Mouse (Mus musculus): ENCODE results near the gene Fuca2. TPM values are rescaled to one million over a fixed set of nuclear protein-coding genes. Genes with fewer than 3 reads are reported as not detected.
"Not testable (repeated sequence)": the region's sequence is repeated elsewhere in the genome, so short reads cannot be mapped to it uniquely, and the experiment has no call there.

Gene Fuca2
- polyA plus RNA-seq (2014; fragmentation: Nextera tagmentation; extraction: Ambion mirVana): 25.6 and 34.9 TPM in 2 replicates

DNA sequence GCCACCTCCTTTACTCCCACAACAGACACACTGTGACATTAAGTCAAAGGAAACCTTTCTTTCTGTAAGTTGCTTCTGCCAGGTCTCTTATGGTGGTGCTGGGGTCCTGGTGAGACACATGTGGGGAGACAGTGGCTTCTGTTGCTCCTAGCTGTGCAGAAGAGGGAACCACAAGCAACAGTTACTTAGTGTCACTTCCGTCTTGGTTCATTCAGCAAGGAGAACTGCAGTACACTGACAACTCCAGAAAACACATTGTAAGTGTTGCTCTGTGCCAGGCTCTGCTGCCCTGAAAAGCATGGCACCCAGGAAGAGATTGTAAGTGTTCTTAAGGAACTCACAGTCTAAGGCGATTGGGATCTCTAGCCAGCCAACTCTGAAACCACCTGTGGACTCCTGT lies at the start of gene Fuca2:
Fuca2 (plus strand) TSS at position 210 of the 400 bp plus-strand sequence.
- Histone ChIP-seq H3K9ac (ENCODE audit: low read length) (no peak within 1 kb of the TSS), H3K9me3 (replicated peaks; ENCODE audit: control insufficient read depth, low read length) (no peaks in the 10 kb centered on the region), H3K27ac (ENCODE audit: low read depth, low read length) (no peak within 1 kb of the TSS), H3K27me3 (replicated peaks; ENCODE audit: control insufficient read depth, insufficient read depth, low read length) (no peaks in the 10 kb centered on the region), H3K4me3 (ENCODE audit: low read depth, low read length) (no peak within 1 kb of the TSS), H3K36me3 (ENCODE audit: control insufficient read depth, insufficient read depth, low read length) (no peaks in the 10 kb centered on the region), H3K4me2 (ENCODE audit: low read length) (no peak within 1 kb of the TSS), H3K4me1 (ENCODE audit: control insufficient read depth, insufficient read depth, low read length) (no peaks in the 10 kb centered on the region)
- DNase-seq (ENCODE audit: low spot score) (no peak), ATAC-seq (no peak)
- WGBS: 88% methylated on average over 2 of the region's 2 CpGs

DNA sequence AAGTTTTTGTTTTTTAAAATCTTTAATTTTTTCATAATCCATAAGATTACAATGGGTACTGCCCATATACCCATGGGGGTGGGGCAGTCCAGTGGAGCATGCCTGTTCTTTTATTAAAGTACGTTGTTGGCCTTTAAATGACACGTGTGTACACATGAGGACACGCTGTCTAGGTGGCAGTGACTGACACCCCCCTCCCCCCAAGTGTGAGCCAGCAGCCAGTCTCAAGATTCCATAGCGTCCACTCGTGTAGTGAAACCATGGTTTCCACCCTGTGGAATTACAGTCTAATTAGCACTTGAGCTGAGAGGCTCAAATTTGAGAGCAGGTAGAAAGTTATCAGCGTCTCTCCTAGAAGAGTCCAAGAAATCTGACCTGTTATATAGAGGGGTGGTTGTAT lies 47.7 kb upstream of the Fuca2 start:
- H3K36me3 ChIP-seq (ENCODE audit: control insufficient read depth, insufficient read depth, low read length): no peaks in the 10 kb centered on the region
- H3K4me1 ChIP-seq (ENCODE audit: control insufficient read depth, insufficient read depth, low read length): no peaks in the 10 kb centered on the region
- no peak overlapping the region for H3K4me2 ChIP-seq (ENCODE audit: low read length)
- H3K9me3 ChIP-seq (replicated peaks; ENCODE audit: control insufficient read depth, low read length): no peaks in the 10 kb centered on the region
- no peak overlapping the region for H3K27ac ChIP-seq (ENCODE audit: low read depth, low read length)
- WGBS: 82% methylated on average over 6 of the region's 6 CpGs
- DNase-seq (ENCODE audit: low spot score) (no peak), ATAC-seq (no peak)
- no peaks in the 10 kb centered on the region for H3K27me3 ChIP-seq (replicated peaks; ENCODE audit: control insufficient read depth, insufficient read depth, low read length)
- no peak overlapping the region for H3K4me3 ChIP-seq (ENCODE audit: low read depth, low read length)
- no peak overlapping the region for H3K9ac ChIP-seq (ENCODE audit: low read length)

DNA sequence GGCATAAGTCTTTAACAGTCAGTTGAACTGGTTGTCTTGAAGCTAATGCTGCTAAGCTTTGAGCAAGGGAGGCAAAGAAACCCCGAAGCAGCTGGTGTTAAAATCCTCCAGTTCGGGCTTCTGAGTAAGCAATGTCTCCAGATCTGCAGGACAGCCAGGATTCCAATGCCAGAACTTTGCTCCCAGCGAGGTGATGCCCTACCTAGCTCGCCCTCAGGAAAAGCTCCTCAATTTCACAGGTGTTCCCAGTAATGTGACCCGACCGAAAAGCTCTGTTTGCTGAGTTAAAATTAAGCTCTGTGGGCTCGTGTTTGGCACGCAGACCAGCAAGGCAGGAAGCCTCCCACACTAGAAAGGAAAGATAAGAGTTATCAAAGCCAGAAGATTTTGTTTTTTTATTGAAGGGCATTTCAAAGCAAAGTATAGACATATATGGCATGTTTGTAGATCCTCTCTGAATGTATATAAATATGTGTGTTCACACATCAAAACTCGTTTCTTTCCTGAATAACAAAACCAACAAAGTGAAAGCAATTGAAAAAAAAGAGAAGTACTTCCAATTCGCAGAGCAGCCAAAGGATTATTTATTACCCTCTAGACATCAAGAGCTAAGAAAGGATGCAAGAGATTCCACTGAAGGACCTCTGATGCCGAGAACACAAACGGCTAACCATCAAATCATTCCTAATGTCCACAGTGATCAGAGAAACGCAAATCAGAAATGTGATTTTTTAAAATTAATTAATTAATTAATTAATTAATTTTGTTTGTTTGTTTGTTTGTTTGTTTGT lies 45.9 kb upstream of the Fuca2 start:
- no peak for ATAC-seq
- no peak overlapping the region for H3K27ac ChIP-seq (ENCODE audit: low read depth, low read length)
- WGBS: 87% methylated on average over 13 of the region's 13 CpGs

DNA sequence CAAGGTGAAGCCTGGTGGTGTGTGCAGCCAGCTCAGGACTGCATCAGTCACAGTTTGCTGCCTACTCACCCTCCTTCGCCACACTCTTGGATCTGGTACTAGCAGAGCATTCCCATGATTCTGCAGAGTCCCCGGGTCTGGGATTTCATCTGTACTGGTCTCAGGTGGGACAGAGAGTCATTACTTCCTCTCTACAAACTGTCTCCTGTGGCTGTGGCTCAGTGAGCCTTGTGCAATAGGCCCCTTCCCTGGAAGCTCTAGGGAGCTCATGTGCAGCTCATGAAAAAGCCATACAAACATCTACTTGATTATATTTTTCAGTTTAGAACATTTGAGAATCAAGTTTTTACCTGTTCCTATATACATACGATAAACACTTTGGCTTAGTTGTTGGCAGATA lies 35.0 kb upstream of the Fuca2 start:
- WGBS: 89% methylated on average over 3 of the region's 3 CpGs
- not testable (repeated sequence) for ATAC-seq; H3K27ac ChIP-seq (ENCODE audit: low read depth, low read length); H3K4me2 ChIP-seq (ENCODE audit: low read length); DNase-seq (ENCODE audit: low spot score); H3K36me3 ChIP-seq (ENCODE audit: control insufficient read depth, insufficient read depth, low read length); H3K4me3 ChIP-seq (ENCODE audit: low read depth, low read length); H3K9me3 ChIP-seq (replicated peaks; ENCODE audit: control insufficient read depth, low read length); H3K27me3 ChIP-seq (replicated peaks; ENCODE audit: control insufficient read depth, insufficient read depth, low read length); H3K4me1 ChIP-seq (ENCODE audit: control insufficient read depth, insufficient read depth, low read length); H3K9ac ChIP-seq (ENCODE audit: low read length)

More for the DNA sequence above, 45.9 kb upstream of the Fuca2 start:
- Histone ChIP-seq H3K9ac (ENCODE audit: low read length) (no peak overlapping the region), H3K27me3 (replicated peaks; ENCODE audit: control insufficient read depth, insufficient read depth, low read length) (no peaks in the 10 kb centered on the region), H3K9me3 (replicated peaks; ENCODE audit: control insufficient read depth, low read length) (no peaks in the 10 kb centered on the region), H3K4me3 (ENCODE audit: low read depth, low read length) (no peak overlapping the region), H3K36me3 (ENCODE audit: control insufficient read depth, insufficient read depth, low read length) (no peaks in the 10 kb centered on the region), H3K4me1 (ENCODE audit: control insufficient read depth, insufficient read depth, low read length) (no peaks in the 10 kb centered on the region), H3K4me2 (ENCODE audit: low read length) (no peak overlapping the region)
- no peak for DNase-seq (ENCODE audit: low spot score)

DNA sequence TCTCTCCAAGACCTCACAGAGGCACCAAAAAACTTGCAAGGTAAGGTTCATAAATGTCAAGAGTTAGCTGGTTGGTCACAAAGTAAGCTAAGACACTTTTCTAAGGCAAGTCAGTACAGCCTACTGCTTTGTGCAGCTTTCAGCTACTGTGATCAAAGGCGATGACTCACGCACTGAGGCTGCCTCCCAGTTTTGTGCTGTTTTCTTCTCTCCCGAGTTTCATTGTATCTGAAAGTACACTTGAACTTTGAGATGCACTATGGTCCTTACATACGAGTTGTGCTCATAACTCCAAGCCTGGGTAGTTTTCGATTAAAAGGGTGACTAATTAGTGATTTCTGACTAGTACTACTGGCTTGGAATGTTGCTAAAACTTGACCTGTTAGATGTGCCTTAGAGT lies 32.4 kb upstream of the Fuca2 start:
- ATAC-seq: no peak
- Histone ChIP-seq H3K4me1 (ENCODE audit: control insufficient read depth, insufficient read depth, low read length) (no peaks in the 10 kb centered on the region), H3K36me3 (ENCODE audit: control insufficient read depth, insufficient read depth, low read length) (no peaks in the 10 kb centered on the region), H3K4me3 (ENCODE audit: low read depth, low read length) (no peak overlapping the region), H3K27ac (ENCODE audit: low read depth, low read length) (no peak overlapping the region), H3K27me3 (replicated peaks; ENCODE audit: control insufficient read depth, insufficient read depth, low read length) (no peaks in the 10 kb centered on the region), H3K9ac (ENCODE audit: low read length) (no peak overlapping the region), H3K4me2 (ENCODE audit: low read length) (no peak overlapping the region), H3K9me3 (replicated peaks; ENCODE audit: control insufficient read depth, low read length) (no peaks in the 10 kb centered on the region)
- DNase-seq (ENCODE audit: low spot score): no peak
- WGBS: 68% methylated on average over 5 of the region's 5 CpGs

DNA sequence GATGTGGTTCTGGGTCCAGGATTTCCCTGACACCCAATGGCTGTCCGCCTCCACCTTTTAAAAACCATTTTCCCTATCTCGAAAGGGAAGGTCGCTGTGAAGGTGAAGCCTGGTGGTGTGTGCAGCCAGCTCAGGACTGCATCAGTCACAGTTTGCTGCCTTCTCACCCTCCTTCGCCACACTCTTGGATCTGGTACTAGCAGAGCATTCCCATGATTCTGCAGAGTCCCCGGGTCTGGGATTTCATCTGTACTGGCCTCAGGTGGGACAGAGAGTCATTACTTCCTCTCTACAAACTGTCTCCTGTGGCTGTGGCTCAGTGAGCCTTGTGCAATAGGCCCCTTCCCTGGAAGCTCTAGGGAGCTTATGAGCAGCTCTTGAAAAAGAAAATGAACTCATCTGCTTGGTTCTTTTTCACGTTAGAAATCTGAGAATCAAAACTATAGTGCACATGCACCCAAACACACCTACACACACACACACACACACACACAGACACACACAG lies 31.3 kb upstream of the Fuca2 start:
- not testable (repeated sequence) for H3K9me3 ChIP-seq (replicated peaks; ENCODE audit: control insufficient read depth, low read length); ATAC-seq; H3K4me1 ChIP-seq (ENCODE audit: control insufficient read depth, insufficient read depth, low read length); DNase-seq (ENCODE audit: low spot score); H3K9ac ChIP-seq (ENCODE audit: low read length); H3K4me3 ChIP-seq (ENCODE audit: low read depth, low read length); H3K4me2 ChIP-seq (ENCODE audit: low read length); H3K27ac ChIP-seq (ENCODE audit: low read depth, low read length); H3K27me3 ChIP-seq (replicated peaks; ENCODE audit: control insufficient read depth, insufficient read depth, low read length); H3K36me3 ChIP-seq (ENCODE audit: control insufficient read depth, insufficient read depth, low read length)
- 87% methylated on average over 6 of the region's 6 CpGs for WGBS

DNA sequence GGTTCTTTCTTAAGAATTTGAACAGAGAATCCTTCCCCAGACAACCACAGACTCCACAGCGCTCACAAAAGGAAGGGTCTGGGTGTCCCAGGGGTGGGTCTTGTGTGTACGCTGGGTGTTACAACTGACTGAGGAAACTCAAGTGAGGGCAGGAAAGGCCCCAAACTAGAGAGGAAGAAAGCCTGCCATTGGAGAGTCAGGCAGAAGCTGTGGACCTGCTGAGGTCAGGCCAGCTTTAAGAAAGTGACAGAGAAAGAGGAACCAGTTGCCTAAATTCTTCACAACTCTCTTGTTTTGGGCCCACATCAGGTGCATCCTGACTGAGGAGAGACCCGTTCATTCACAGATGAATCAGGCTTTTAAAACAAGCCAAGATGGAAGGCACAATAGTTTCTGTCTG lies 29.1 kb upstream of the Fuca2 start:
- DNase-seq (ENCODE audit: low spot score) (no peak), ATAC-seq (no peak)
- peaks cover 9% of the 10 kb centered on the region for H3K27me3 ChIP-seq (replicated peaks; ENCODE audit: control insufficient read depth, insufficient read depth, low read length)
- no peaks in the 10 kb centered on the region; the same call in none of the 2 replicates for H3K4me1 ChIP-seq (ENCODE audit: control insufficient read depth, insufficient read depth, low read length)
- H3K4me2 ChIP-seq (ENCODE audit: low read length): no peak overlapping the region
- H3K27ac ChIP-seq (ENCODE audit: low read depth, low read length): no peak overlapping the region
- H3K36me3 ChIP-seq (ENCODE audit: control insufficient read depth, insufficient read depth, low read length): no peaks in the 10 kb centered on the region
- no peak overlapping the region for H3K9ac ChIP-seq (ENCODE audit: low read length)
- 91% methylated on average over 3 of the region's 3 CpGs for WGBS
- H3K9me3 ChIP-seq (replicated peaks; ENCODE audit: control insufficient read depth, low read length): no peaks in the 10 kb centered on the region
- no peak overlapping the region for H3K4me3 ChIP-seq (ENCODE audit: low read depth, low read length)

DNA sequence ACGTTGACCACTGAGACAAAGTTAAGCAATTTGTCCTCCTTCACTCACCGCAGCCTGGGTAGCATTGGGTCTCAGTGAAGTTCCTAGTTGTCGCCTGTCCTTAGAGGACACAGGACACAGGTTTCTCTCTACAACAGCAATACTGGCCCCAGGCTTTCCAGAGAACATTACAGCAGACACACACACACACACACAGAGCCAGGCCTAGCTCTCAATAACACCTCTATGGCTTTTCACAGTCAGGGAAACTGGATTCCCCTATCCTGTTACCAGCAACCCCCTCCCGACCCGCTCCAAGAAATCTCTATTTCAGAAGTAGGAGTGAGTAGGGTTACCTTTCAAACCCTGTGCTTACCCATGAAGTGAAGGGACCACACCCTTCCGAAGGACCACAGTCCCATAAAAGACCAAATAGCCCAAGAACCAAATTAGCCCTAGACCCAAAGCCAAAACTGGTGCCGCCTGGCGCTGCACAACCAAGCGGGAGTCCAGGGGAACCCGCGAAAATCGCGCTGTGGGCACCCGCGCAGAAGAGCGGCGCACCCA lies 26.0 kb upstream of the Fuca2 start:
- no peak for DNase-seq (ENCODE audit: low spot score)
- Histone ChIP-seq H3K36me3 (ENCODE audit: control insufficient read depth, insufficient read depth, low read length) (no peaks in the 10 kb centered on the region), H3K4me1 (ENCODE audit: control insufficient read depth, insufficient read depth, low read length) (no peaks in the 10 kb centered on the region; the same call in none of the 2 replicates), H3K27me3 (replicated peaks; ENCODE audit: control insufficient read depth, insufficient read depth, low read length) (peaks cover 13% of the 10 kb centered on the region), H3K9ac (ENCODE audit: low read length) (peak overlapping the region; percentile 79), H3K9me3 (replicated peaks; ENCODE audit: control insufficient read depth, low read length) (no peaks in the 10 kb centered on the region), H3K4me2 (ENCODE audit: low read length) (peak overlapping the region; percentile 100), H3K27ac (ENCODE audit: low read depth, low read length) (no peak overlapping the region), H3K4me3 (ENCODE audit: low read depth, low read length) (peak overlapping the region; percentile 66)
- ATAC-seq: no peak; the same call in none of the 2 replicates
- WGBS: 15% methylated on average over 17 of the region's 17 CpGs
